Mouse (Mus musculus) 416B (cell line): ENCODE results near the gene Ect2.

Experiments
- DNase-seq: peaks from one replicate; pipeline ENCODE4 v3.0.0; 2011; ENCODE audit warnings: low read depth

The Ect2 gene

DNA sequence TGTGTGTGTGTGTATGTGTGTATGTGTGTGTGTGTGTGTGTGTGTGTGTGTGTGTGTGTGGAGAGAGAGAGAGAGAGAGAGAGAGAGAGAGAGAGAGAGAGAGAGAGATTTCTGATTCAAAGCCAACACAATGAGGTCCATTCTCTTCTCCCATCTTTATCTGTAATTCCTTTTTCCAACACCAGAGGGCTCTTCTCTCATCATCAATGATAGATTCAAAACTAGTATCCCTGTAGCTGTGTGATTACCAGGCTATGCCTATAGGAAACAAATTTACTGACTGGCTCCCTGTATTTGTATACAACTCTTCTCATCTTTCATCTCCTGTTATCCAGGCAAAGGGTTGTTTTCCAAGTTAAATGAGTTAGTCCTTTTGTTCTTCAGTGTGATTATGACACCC is 86.5 kb downstream of the Ect2 start:
- peak; percentile 64 for DNase-seq

- no peak for DNase-seq
These were observed 88.8 kb downstream of the Ect2 start for GRCm38 (mm10) chr3:27064886-27065285.

GRCm38 (mm10) chr3:27063399-27064260 is 90.0 kb downstream of the Ect2 start:
- no peak for DNase-seq

GRCm38 (mm10) chr3:27060441-27060840 is 93.2 kb downstream of the Ect2 start:
- DNase-seq = no peak

DNA sequence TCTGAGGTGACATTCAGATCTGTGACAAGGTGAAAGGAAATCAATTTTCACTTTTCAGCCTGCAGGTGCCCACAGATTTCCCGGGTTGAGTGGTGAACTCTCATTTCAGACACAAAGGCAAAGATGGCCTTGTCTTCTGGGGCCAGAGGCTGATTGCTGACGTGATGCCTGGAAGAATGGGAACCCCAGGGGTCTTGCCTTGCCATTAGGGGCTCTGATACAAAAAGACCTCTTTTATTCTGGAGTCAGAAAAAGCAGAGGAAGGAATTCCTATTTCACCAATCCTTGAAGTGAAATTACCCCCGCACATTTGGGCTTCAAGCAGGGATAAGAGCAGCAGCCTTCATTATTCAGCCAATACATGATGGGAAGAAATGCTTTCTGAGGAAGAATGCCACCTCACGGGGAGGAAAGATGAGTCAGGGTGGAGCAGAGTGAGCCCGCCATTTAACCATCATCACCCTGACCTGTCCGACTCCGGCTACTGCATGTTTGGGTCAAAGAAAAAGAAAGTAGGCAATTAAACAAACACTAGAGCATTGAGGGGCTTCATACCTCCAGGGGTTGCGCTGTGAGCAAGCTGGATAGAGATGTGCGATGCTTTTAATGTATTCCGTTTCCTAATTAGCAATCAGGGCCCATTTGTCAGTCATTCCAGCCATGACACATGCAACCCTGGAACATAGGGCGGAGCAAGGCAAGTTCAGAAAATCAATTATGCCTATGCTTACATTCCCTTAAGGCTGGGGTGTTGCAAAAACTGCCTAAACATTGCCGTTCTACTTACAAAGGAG is 94.0 kb downstream of the Ect2 start:
- DNase-seq = no peak

DNA sequence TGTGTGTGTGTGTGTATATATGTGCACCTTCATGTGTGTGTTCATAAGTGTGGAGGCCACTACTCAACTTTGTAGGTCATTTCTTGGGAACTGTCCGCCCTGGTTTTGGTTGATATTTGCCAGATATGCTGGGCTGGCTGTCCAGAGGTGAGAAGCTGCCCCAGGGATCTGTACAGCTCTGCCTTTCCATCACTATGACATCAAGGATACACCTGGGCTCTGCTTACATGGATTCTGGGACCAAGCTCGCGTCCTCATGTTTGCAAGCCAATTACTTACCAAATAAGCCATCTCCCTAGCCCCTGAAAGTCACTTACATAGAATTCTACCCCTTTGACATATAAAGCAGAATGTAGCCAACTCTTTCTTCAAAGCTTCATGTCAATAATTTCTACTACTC is 98.2 kb downstream of the Ect2 start:
- no peak for DNase-seq

DNA sequence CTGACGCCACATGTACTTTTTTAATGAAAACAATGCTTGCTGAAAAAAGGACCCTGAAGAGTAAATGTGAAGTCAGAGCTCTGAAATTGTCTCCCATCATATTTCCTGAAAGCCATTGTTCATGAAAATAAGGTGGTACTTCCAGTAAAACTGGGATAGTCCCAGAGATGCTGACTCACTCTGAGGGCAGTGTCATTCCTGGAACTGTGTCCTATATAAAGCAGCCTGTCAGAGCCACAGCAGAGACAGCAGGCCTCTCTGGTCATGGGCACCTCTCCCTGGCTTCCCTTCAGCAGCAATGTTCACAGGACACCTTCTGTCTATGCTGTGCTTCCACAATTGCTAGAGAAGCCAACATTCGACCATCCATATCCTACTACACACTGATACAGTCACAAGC is 98.9 kb downstream of the Ect2 start:
- DNase-seq = peak; percentile 47
